Mouse (Mus musculus) kidney, adult 2 months (tissue): ENCODE data around the gene Phgr1.

Experiments
- CTCF ChIP-seq: fragments of 200-500 bp; conservative IDR thresholded peaks from 2 replicates; pipeline ENCODE4 v1.5.1; 2011; ENCODE audit warnings: low read depth, mild to moderate bottlenecking, control low read depth, low read length, moderate library complexity, mixed read lengths; ENCODE audit not compliant: insufficient read depth, insufficient read length
- POLR2A ChIP-seq: fragments of 200-500 bp; IDR thresholded peaks from one replicate; pipeline ENCODE4 v1.6.1; 2011; ENCODE audit warnings: low read depth, low read length, control low read depth

DNA sequence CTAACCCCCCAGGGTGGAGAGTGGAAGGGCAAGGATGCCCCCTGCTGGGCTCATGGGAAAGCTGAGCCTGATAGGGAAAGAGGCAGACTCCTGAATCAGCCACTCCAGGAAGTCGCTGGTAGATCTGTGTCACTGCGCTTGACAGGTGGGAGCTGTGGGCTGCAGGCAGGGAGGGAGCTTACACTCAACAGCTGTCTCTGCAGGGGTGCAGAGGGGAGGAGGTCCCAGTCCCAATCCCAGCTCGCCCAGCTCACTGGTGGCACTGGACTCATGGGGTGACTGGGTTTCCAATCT lies 42.0 kb upstream of the Phgr1 start:
- peak; percentile 76 for TF ChIP-seq CTCF
- TF ChIP-seq POLR2A = no peak
